Mouse (Mus musculus) E14TG2a.4 (cell line): ENCODE data around the gene Amdhd1.

Source experiments
- H3K27me3 ChIP-seq: 2 replicates; pipeline ENCODE4 v1.6.1; 2014; ENCODE audit warnings: low read length, control low read depth; ENCODE audit not compliant: insufficient read depth
- H3K36me3 ChIP-seq: 2 replicates; pipeline ENCODE4 v1.6.1; 2014; ENCODE audit warnings: low read length, control low read depth; ENCODE audit not compliant: insufficient read depth
- H3K4me1 ChIP-seq: replicated peaks from 2 replicates; pipeline ENCODE4 v1.6.1; 2014; ENCODE audit warnings: low read depth, low read length, control low read depth
- H3K4me3 ChIP-seq: replicated peaks from 2 replicates; pipeline ENCODE4 v1.5.1; 2014; ENCODE audit warnings: mild to moderate bottlenecking, low read length
- H3K9me3 ChIP-seq: 2 replicates; pipeline ENCODE4 v1.6.1; 2014; ENCODE audit warnings: low read length, control low read depth
- CTCF ChIP-seq: conservative IDR thresholded peaks from 2 replicates; pipeline ENCODE4 v1.5.1; 2014; ENCODE audit warnings: low read length
- NANOG ChIP-seq: IDR thresholded peaks from 2 replicates; pipeline ENCODE4 v1.6.1; 2014; ENCODE audit warnings: borderline replicate concordance, low read length, mixed read lengths
- POU5F1 ChIP-seq: IDR thresholded peaks from 2 replicates; pipeline ENCODE4 v1.6.1; 2014; ENCODE audit warnings: low read length, borderline replicate concordance

Amdhd1 gene

GRCm38 (mm10) chr10:93544172-93544571 lies 4.3 kb upstream of the Amdhd1 start:
- Histone ChIP-seq H3K4me3 (no peak overlapping the region), H3K9me3 (no peaks in the 10 kb centered on the region), H3K36me3 (no peaks in the 10 kb centered on the region), H3K27me3 (peaks cover 14% of the 10 kb centered on the region), H3K4me1 (peaks cover 67% of the 10 kb centered on the region)
- TF ChIP-seq CTCF (no peak), POU5F1 (no peak), NANOG (no peak)

- Histone ChIP-seq H3K4me1 (peaks cover 62% of the 10 kb centered on the region), H3K36me3 (no peaks in the 10 kb centered on the region), H3K4me3 (no peak overlapping the region), H3K27me3 (peaks cover 21% of the 10 kb centered on the region), H3K9me3 (no peaks in the 10 kb centered on the region)
- no peak for TF ChIP-seq NANOG
- TF ChIP-seq POU5F1 = no peak
- no peak for TF ChIP-seq CTCF
Observed at GRCm38 (mm10) chr10:93543176-93543575, 3.3 kb upstream of the Amdhd1 start.

- H3K36me3 ChIP-seq = no peaks in the 10 kb centered on the region
- TF ChIP-seq CTCF (no peak), POU5F1 (no peak), NANOG (peak; percentile 92)
- H3K9me3 ChIP-seq = no peaks in the 10 kb centered on the region
- peaks cover 57% of the 10 kb centered on the region for H3K4me1 ChIP-seq
- H3K27me3 ChIP-seq = peaks cover 28% of the 10 kb centered on the region
- no peak overlapping the region for H3K4me3 ChIP-seq
Observed at GRCm38 (mm10) chr10:93542356-93542755, 2.5 kb upstream of the Amdhd1 start.

DNA sequence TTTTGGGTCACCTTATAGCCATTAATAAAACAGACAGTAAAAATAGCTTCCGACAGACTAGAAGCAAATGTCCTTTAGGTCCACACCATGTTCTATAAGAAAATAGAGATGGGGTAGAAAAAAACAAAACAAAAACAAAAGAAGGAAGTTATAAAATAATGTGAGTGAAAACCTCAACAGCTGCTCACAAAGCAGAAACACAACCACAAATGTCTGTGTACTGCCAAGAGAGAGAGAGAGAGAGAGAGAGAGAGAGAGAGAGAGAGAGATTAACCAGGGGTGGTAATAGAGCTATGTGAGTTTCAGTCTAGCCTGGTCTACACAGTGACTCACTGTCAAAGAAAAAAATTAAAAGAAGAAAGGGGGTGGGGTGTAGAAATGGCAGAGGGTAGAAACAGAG lies 1.8 kb upstream of the Amdhd1 start:
- Histone ChIP-seq H3K9me3 (no peaks in the 10 kb centered on the region), H3K4me1 (peaks cover 53% of the 10 kb centered on the region), H3K4me3 (no peak overlapping the region), H3K27me3 (peaks cover 31% of the 10 kb centered on the region), H3K36me3 (no peaks in the 10 kb centered on the region)
- TF ChIP-seq CTCF = no peak
- TF ChIP-seq POU5F1 = no peak
- no peak for TF ChIP-seq NANOG

DNA sequence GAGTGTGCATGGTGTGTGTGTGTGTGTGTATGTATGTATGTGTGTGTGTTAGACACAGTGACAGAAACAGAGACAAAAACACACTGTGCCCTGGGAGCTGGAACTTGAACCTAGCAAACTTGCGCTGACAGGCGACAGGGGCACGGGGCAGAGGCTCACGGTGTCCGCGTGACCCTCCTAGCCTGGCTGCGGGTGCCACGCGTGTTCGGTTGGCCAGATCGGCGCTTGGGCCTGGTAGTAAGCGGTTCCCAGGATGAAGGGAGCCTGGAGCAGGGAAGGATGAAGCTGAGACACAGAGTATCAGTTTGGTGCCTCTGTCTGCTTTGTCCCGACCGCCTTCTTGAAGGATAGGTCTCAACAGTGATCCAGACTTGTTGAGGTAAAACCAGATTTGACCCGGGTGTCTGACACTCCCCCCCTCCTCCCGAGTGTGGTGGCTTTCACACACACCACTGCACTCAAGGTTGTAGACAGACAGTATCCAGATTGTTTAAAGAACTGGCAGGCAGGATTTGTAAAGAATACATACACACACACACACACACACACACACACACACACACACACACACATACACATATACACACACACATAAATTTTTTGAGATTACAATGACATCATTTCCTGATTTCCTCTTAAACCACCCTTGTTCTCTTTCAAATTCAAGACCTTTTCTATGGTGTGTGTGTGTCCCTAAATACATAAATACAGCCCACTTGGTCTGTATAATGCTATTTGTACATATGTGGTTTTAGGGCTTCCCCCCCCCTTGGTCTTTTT lies 788 bp upstream of the Amdhd1 start, which contains the start of gene Ccdc38:
Gene Ccdc38, plus strand, starts transcription at position 202 of the 780 bp plus-strand sequence.
- H3K4me1 ChIP-seq = peaks cover 48% of the 10 kb centered on the region
- no peaks in the 10 kb centered on the region for H3K36me3 ChIP-seq
- H3K4me3 ChIP-seq = peak within 1 kb of the TSS; percentile 59
- no peaks in the 10 kb centered on the region for H3K9me3 ChIP-seq
- H3K27me3 ChIP-seq = peaks cover 37% of the 10 kb centered on the region
- TF ChIP-seq CTCF (no peak), POU5F1 (no peak), NANOG (no peak)

GRCm38 (mm10) chr10:93538818-93539217 lies 1.0 kb downstream of the Amdhd1 start:
- no peaks in the 10 kb centered on the region for H3K36me3 ChIP-seq
- no peak overlapping the region for H3K4me3 ChIP-seq
- H3K9me3 ChIP-seq = no peaks in the 10 kb centered on the region
- no peak for TF ChIP-seq NANOG
- TF ChIP-seq POU5F1 = no peak
- TF ChIP-seq CTCF = no peak
- H3K27me3 ChIP-seq = peaks cover 42% of the 10 kb centered on the region
- peaks cover 37% of the 10 kb centered on the region for H3K4me1 ChIP-seq

DNA sequence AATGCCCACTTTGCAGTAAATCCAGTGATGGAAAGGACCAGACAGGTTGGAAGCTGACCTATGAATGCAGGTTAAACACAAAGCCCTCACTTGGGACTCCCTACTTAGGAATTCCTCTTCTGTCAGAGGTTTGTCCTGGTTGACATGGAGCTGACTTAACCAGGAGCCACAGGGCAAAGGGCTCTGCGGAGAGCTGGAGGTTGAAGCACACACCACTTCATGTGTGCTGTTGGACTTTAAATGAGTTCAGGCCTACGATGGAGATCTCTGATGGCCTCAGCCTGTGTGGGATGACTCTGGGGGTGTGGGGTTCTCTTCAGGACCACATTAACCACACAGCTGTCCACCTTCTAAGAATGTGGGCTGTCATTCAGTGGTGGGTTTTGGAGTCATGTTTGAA lies 1.5 kb downstream of the Amdhd1 start:
- Histone ChIP-seq H3K27me3 (peaks cover 42% of the 10 kb centered on the region), H3K9me3 (no peaks in the 10 kb centered on the region), H3K4me3 (no peak overlapping the region), H3K4me1 (peaks cover 32% of the 10 kb centered on the region), H3K36me3 (no peaks in the 10 kb centered on the region)
- TF ChIP-seq POU5F1 (no peak), CTCF (no peak), NANOG (no peak)

- H3K9me3 ChIP-seq = no peaks in the 10 kb centered on the region
- TF ChIP-seq POU5F1 (no peak), CTCF (no peak), NANOG (no peak)
- no peaks in the 10 kb centered on the region for H3K4me1 ChIP-seq
- no peaks in the 10 kb centered on the region for H3K36me3 ChIP-seq
- H3K27me3 ChIP-seq = no peaks in the 10 kb centered on the region
- H3K4me3 ChIP-seq = no peak overlapping the region
Observed at GRCm38 (mm10) chr10:93525329-93525728, 14.5 kb downstream of the Amdhd1 start.

DNA sequence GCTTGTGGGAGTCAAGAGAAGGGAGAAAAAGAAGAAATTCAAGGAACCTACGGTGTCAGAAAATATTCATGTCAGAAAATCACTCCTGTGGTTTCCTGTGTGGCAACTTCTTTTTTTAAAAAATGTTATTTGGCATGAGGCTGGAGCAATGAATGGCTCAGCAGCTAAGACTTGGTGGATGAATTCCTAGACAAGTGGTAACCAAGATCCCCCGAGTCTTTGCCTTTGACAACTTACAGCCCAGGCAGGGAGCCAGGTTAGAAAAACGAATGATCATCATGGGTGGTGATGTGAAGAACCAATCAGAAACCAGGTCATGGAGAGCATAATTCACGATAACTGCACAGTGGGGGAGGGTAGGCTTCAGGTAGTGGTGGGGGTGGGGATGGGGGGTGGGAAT lies 18.8 kb downstream of the Amdhd1 start:
- TF ChIP-seq NANOG = no peak
- Histone ChIP-seq H3K27me3 (no peaks in the 10 kb centered on the region), H3K4me1 (no peaks in the 10 kb centered on the region), H3K9me3 (no peaks in the 10 kb centered on the region), H3K36me3 (no peaks in the 10 kb centered on the region), H3K4me3 (no peak overlapping the region)
